Mouse (Mus musculus) neural tube, embryonic 13.5 days (tissue): ENCODE results near the gene Eif6. TPM values are rescaled to one million over a fixed set of nuclear protein-coding genes. Genes with fewer than 3 reads are reported as not detected.

Experiments
- ATAC-seq: fragments of 200-750 bp; cut with Nextera tagmentation; 2 replicates; pipeline ENCODE4 v1.8.0; 2017; ENCODE audit warnings: low read depth, mild to moderate bottlenecking, moderate TSS enrichment, moderate library complexity
- H3K27ac ChIP-seq: fragments of 300-500 bp; sonication (generic); replicated peaks from 2 replicates; pipeline ENCODE4 v1.5.1; 2015; ENCODE audit warnings: moderate library complexity, mild to moderate bottlenecking, inconsistent platforms
- H3K27me3 ChIP-seq: fragments of 300-500 bp; sonication (generic); 2 replicates; pipeline ENCODE4 v1.6.1; 2015; ENCODE audit warnings: mild to moderate bottlenecking, inconsistent platforms
- H3K36me3 ChIP-seq: fragments of 300-500 bp; sonication (generic); 2 replicates; pipeline ENCODE4 v1.6.1; 2015; ENCODE audit warnings: mild to moderate bottlenecking, inconsistent platforms
- H3K4me1 ChIP-seq: fragments of 300-500 bp; sonication (generic); replicated peaks from 2 replicates; pipeline ENCODE4 v1.6.1; 2015; ENCODE audit warnings: inconsistent platforms
- H3K4me2 ChIP-seq: fragments of 300-500 bp; sonication (generic); 2 replicates; pipeline ENCODE4 v1.6.1; 2015; ENCODE audit warnings: inconsistent platforms, mild to moderate bottlenecking, moderate library complexity
- H3K4me3 ChIP-seq: fragments of 300-500 bp; sonication (generic); 2 replicates; pipeline ENCODE4 v1.5.1; 2015; ENCODE audit warnings: mild to moderate bottlenecking, inconsistent platforms
- H3K9ac ChIP-seq: fragments of 300-500 bp; sonication (generic); 2 replicates; pipeline ENCODE4 v1.6.1; 2015; ENCODE audit warnings: moderate library complexity, mild to moderate bottlenecking, inconsistent platforms
- H3K9me3 ChIP-seq: fragments of 300-500 bp; sonication (generic); 2 replicates; pipeline ENCODE4 v1.6.1; 2016; ENCODE audit warnings: inconsistent platforms
- WGBS: fragments of 180-500 bp; shearing (Covaris S2); methylation state at CpG from one replicate; pipeline ENCODE4 v1.1.7; 2015; 5-methylcytosine and 5-hydroxymethylcytosine counted together
- polyA plus RNA-seq: library from polyadenylated mRNA; unstranded; fragments of >200 nt; fragmentation: Nextera tagmentation; extraction: Ambion mirVana; gene quantifications from 2 replicates; pipeline ENCODE4 v1.2.1, GENCODE M21; 2015

The Eif6 gene
- polyA plus RNA-seq, 1 experiment from 2014 or later = 170 TPM

DNA sequence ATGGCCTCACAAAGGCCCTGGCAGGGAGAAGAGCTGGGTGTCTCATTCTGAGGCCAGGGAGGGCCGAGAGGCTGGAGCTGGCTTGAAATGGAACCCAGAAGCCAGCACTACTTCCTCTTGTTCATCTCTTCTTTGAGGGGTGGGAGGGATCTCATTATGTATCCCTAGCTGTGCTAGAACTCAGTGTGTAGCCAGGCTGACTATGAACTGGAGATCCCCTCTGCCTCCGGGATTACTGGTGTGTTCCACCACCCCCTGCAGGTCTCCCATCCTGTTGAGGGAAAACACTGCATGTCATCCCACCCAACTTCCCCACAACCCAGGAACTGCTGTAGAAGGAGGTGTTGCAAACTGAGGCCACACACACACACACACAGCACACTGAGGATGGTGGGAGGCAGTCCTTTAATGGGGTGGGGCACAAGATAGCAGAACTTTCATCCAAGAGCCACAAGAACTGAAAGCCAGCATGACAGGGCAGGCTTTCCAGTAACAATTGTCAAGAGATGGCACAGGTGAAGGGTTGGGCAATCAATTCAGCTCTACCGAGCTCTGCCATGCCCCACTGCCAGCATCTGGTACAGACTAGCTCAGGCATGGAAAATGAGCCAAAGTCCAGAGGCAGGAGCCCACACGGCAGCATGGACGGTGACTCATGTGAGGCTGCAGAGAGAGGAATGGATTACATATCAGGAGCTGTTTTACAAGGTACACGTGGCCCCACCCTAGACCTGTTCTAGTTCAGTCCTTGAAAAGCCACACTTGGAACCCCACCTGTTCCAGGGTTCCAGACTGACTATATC, 7.1 kb downstream of the Eif6 start:
- ATAC-seq = peak; percentile 24
- peaks cover 35% of the 10 kb centered on the region for H3K4me1 ChIP-seq
- H3K4me3 ChIP-seq = peak overlapping the region; percentile 56
- peak overlapping the region; percentile 65 for H3K4me2 ChIP-seq
- H3K27ac ChIP-seq = peak overlapping the region; percentile 87
- H3K36me3 ChIP-seq = peaks cover 56% of the 10 kb centered on the region
- no peaks in the 10 kb centered on the region for H3K27me3 ChIP-seq
- H3K9me3 ChIP-seq = no peaks in the 10 kb centered on the region
- peak overlapping the region; percentile 77 for H3K9ac ChIP-seq
- 60% methylated on average over 6 of the region's 6 CpGs for WGBS

DNA sequence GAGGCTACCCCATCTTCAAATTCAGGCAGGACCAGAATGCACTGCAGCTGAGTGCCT, 7.5 kb downstream of the Eif6 start, which contains the start of gene BC029722:
BC029722 (minus strand) TSS at position 35 of the 57 bp plus-strand sequence.
- Histone ChIP-seq H3K4me3 (peak within 1 kb of the TSS; percentile 56), H3K9me3 (no peaks in the 10 kb centered on the region), H3K27ac (peak within 1 kb of the TSS; percentile 87), H3K27me3 (no peaks in the 10 kb centered on the region), H3K4me2 (peak within 1 kb of the TSS; percentile 65), H3K9ac (peak within 1 kb of the TSS; percentile 77), H3K36me3 (peaks cover 60% of the 10 kb centered on the region), H3K4me1 (peaks cover 35% of the 10 kb centered on the region)
- ATAC-seq = no peak

GRCm38 (mm10) chr2:155818596-155819391, 7.9 kb downstream of the Eif6 start:
- peaks cover 61% of the 10 kb centered on the region for H3K36me3 ChIP-seq
- WGBS = under 1% methylated on average over 37 of the region's 37 CpGs
- H3K9me3 ChIP-seq = no peaks in the 10 kb centered on the region

GRCm38 (mm10) chr2:155817301-155818245, 9.2 kb downstream of the Eif6 start:
- peak overlapping the region; percentile 65 for H3K4me2 ChIP-seq
- H3K9me3 ChIP-seq = no peaks in the 10 kb centered on the region
- no peak for ATAC-seq
- peak overlapping the region; percentile 56; the same call in 1 of the 2 replicates for H3K4me3 ChIP-seq
- WGBS = 88% methylated on average over 10 of the region's 10 CpGs
- peak overlapping the region; percentile 77 for H3K9ac ChIP-seq
- H3K27ac ChIP-seq = peak overlapping the region; percentile 62
- H3K36me3 ChIP-seq = peaks cover 52% of the 10 kb centered on the region
- H3K4me1 ChIP-seq = peaks cover 35% of the 10 kb centered on the region
- no peaks in the 10 kb centered on the region for H3K27me3 ChIP-seq

More at GRCm38 (mm10) chr2:155818596-155819391, 7.9 kb downstream of the Eif6 start:
- Histone ChIP-seq H3K27ac (peak overlapping the region; percentile 87), H3K27me3 (no peaks in the 10 kb centered on the region), H3K4me1 (peaks cover 35% of the 10 kb centered on the region), H3K4me2 (peak overlapping the region; percentile 65), H3K4me3 (peak overlapping the region; percentile 56), H3K9ac (peak overlapping the region; percentile 77)
- peak; percentile 91 for ATAC-seq

- Histone ChIP-seq H3K4me1 (peaks cover 35% of the 10 kb centered on the region), H3K9ac (no peak overlapping the region), H3K9me3 (no peaks in the 10 kb centered on the region), H3K4me3 (no peak overlapping the region), H3K36me3 (peaks cover 49% of the 10 kb centered on the region), H3K27me3 (no peaks in the 10 kb centered on the region), H3K27ac (no peak overlapping the region), H3K4me2 (no peak overlapping the region)
- ATAC-seq = no peak
- 93% methylated on average over 1 of the region's 1 CpGs for WGBS
Observed at GRCm38 (mm10) chr2:155816179-155816578, 10.5 kb downstream of the Eif6 start.

DNA sequence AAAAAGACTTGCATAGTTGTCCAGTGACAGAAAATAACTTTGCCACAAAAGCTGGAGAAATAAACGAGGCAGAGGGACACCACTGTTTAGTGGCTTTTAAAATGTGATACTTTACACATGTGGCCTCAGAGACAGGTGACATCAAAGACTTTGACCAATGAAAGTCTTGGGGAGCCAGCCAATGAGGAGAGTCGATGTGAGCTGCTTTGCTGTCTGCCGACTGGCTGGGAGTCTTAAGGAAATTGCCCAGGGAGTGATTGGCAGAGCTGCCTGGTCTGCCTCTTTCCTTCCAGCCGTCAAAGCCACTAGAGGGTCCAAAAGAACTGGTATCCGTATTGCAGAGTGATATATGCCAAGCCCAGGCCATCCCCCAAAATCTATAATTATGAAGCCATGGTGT, 11.9 kb downstream of the Eif6 start:
- H3K9ac ChIP-seq = no peak overlapping the region
- 26% methylated on average over 5 of the region's 5 CpGs for WGBS
- no peak overlapping the region for H3K27ac ChIP-seq
- ATAC-seq = no peak
- H3K4me3 ChIP-seq = no peak overlapping the region
- H3K4me2 ChIP-seq = no peak overlapping the region
- peaks cover 30% of the 10 kb centered on the region for H3K4me1 ChIP-seq
- no peaks in the 10 kb centered on the region for H3K27me3 ChIP-seq
- no peaks in the 10 kb centered on the region for H3K9me3 ChIP-seq
- H3K36me3 ChIP-seq = peaks cover 51% of the 10 kb centered on the region

GRCm38 (mm10) chr2:155812637-155813036, 14.1 kb downstream of the Eif6 start:
- H3K9me3 ChIP-seq = no peaks in the 10 kb centered on the region
- H3K4me2 ChIP-seq = no peak overlapping the region
- 87% methylated on average over 4 of the region's 4 CpGs for WGBS
- H3K9ac ChIP-seq = no peak overlapping the region
- peaks cover 66% of the 10 kb centered on the region for H3K36me3 ChIP-seq
- H3K4me3 ChIP-seq = no peak overlapping the region
- H3K4me1 ChIP-seq = peaks cover 8% of the 10 kb centered on the region
- no peaks in the 10 kb centered on the region for H3K27me3 ChIP-seq
- ATAC-seq = no peak
- H3K27ac ChIP-seq = no peak overlapping the region

DNA sequence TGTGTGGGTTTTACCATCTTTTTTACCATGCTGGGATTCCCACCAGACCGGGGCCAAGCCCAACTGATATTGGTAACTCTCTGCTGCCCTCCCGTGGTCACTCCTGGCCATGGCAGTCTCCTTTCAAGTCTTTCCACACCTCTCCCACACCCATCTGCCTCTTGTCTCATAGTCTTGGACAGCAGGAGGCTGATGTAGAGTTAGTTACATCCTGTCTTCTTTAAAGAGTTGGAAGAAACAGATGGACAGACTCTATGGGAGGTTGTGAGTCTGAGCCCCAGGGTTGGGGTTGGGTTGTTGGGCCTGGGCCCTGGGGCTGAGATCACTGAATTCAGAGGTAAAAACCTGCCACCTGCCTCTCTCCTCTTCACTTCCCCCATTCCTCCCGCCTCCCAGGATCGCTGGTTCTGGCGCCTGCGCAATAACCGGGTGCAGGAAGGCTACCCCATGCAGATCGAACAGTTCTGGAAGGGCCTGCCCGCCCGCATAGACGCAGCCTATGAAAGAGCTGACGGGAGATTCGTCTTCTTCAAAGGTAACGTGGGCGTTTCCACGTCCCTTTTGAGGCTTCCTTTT, 14.8 kb downstream of the Eif6 start:
- H3K27ac ChIP-seq = no peak overlapping the region
- WGBS = 39% methylated on average over 16 of the region's 16 CpGs
- ATAC-seq = no peak
- no peaks in the 10 kb centered on the region for H3K27me3 ChIP-seq
- H3K9me3 ChIP-seq = no peaks in the 10 kb centered on the region
- no peak overlapping the region for H3K4me2 ChIP-seq
- H3K4me3 ChIP-seq = no peak overlapping the region
- peaks cover 6% of the 10 kb centered on the region for H3K4me1 ChIP-seq
- peaks cover 69% of the 10 kb centered on the region for H3K36me3 ChIP-seq
- no peak overlapping the region for H3K9ac ChIP-seq

DNA sequence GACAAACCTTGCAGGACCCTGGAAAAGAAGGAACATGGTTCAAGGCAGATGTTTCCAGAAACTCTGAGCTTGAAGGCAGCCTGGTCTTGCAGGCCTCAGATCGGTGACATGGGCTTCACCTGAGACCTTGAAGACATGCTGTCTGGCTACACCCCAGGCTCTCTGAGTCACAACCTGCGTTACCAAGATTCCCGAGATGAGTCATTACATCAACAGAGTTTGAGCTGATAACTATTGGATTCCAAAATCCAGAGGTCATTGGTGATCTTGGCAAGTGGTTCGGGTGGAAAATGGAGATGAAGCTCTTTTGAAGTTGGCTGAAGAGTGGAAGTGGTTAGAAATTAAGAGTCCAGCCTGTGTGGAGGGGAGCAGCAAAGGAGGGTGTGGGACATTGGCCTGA, 17.1 kb downstream of the Eif6 start:
- Histone ChIP-seq H3K4me1 (peaks cover 5% of the 10 kb centered on the region), H3K4me3 (no peak overlapping the region), H3K27ac (no peak overlapping the region), H3K36me3 (peaks cover 64% of the 10 kb centered on the region), H3K27me3 (no peaks in the 10 kb centered on the region), H3K9me3 (no peaks in the 10 kb centered on the region), H3K9ac (no peak overlapping the region), H3K4me2 (no peak overlapping the region)
- 81% methylated on average over 4 of the region's 4 CpGs for WGBS
- ATAC-seq = no peak

GRCm38 (mm10) chr2:155807408-155807807, 19.3 kb downstream of the Eif6 start:
- Histone ChIP-seq H3K27me3 (no peaks in the 10 kb centered on the region), H3K4me3 (no peak overlapping the region), H3K9ac (no peak overlapping the region), H3K27ac (no peak overlapping the region), H3K36me3 (peaks cover 72% of the 10 kb centered on the region), H3K4me1 (peaks cover 5% of the 10 kb centered on the region), H3K9me3 (no peaks in the 10 kb centered on the region), H3K4me2 (no peak overlapping the region)
- 37% methylated on average over 4 of the region's 4 CpGs for WGBS
- ATAC-seq = no peak

DNA sequence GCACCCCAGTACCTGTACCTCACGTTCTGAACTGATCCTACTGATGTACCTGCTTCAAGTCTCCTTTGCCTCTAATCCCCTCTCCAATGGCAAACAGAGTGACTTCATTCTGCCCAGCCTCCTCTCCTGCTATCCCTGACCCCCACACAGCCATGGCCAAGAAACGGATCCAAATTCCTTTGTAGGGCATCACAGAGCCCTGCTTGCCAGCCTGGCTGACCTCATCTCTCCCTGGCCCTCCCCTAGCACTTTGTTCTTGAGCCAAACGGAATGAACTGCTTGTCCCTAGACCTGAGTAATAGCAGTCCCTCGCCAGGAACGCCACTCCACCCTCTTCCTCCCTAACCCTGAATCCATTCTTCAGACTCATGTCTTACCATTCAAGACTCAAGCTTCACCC, 20.2 kb downstream of the Eif6 start:
- Histone ChIP-seq H3K9me3 (no peaks in the 10 kb centered on the region), H3K9ac (no peak overlapping the region), H3K36me3 (peaks cover 75% of the 10 kb centered on the region), H3K4me2 (no peak overlapping the region), H3K4me1 (peaks cover 5% of the 10 kb centered on the region), H3K27me3 (no peaks in the 10 kb centered on the region), H3K4me3 (no peak overlapping the region), H3K27ac (no peak overlapping the region)
- 74% methylated on average over 5 of the region's 5 CpGs for whole genome bisulfite sequencing
- ATAC-seq = no peak

DNA sequence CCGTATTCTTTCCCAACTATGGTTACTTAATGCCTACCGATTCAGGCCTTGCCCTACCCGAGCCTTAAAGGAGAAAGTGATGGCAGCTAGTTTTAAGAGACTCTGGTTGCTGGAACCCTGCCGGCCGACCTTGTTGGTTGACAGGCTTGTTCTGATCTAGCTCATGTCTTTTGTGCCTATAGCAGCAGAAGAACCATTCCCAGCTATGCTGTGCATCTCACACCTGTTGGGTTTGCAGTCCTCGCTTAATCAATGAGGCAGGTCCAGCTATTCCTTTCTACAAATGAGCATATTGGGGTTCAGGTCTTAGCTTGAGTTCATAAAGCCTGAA, 20.8 kb downstream of the Eif6 start:
- Histone ChIP-seq H3K9ac (no peak overlapping the region), H3K36me3 (peaks cover 75% of the 10 kb centered on the region), H3K9me3 (no peaks in the 10 kb centered on the region), H3K4me3 (no peak overlapping the region), H3K27me3 (no peaks in the 10 kb centered on the region), H3K4me2 (no peak overlapping the region), H3K4me1 (peaks cover 5% of the 10 kb centered on the region), H3K27ac (no peak overlapping the region)
- no peak for ATAC-seq
- 88% methylated on average over 6 of the region's 6 CpGs for WGBS
